Mouse (Mus musculus) midbrain, embryonic 11.5 days (tissue): Measurements from ENCODE around the gene AI661453. TPM values are rescaled to one million over a fixed set of nuclear protein-coding genes. Genes with fewer than 3 reads are reported as not detected.
"Not testable (repeated sequence)": the region's sequence is repeated elsewhere in the genome, so short reads cannot be mapped to it uniquely, and the experiment has no call there.

Source experiments
- ATAC-seq: fragments of 200-750 bp; cut with Nextera tagmentation; 2 replicates; pipeline ENCODE4 v1.8.0; 2017; ENCODE audit warnings: moderate TSS enrichment, moderate library complexity; ENCODE audit not compliant: low FRiP score
- DNase-seq: peaks from one replicate; pipeline ENCODE4 v3.0.0; 2015; ENCODE audit warnings: low spot score; ENCODE audit errors: missing footprints
- H3K27ac ChIP-seq: fragments of 300-500 bp; sonication (generic); 2 replicates; pipeline ENCODE4 v1.5.1; 2014; ENCODE audit warnings: low read depth, low read length
- H3K27me3 ChIP-seq: fragments of 300-500 bp; sonication (generic); 2 replicates; pipeline ENCODE4 v1.6.1; 2014; ENCODE audit warnings: mild to moderate bottlenecking, low read length, moderate library complexity, mixed read lengths; ENCODE audit not compliant: control insufficient read depth, insufficient read depth
- H3K36me3 ChIP-seq: fragments of 300-500 bp; sonication (generic); 2 replicates; pipeline ENCODE4 v1.6.1; 2014; ENCODE audit warnings: mild to moderate bottlenecking, low read length, moderate library complexity, mixed read lengths; ENCODE audit not compliant: control insufficient read depth, insufficient read depth
- H3K4me1 ChIP-seq: fragments of 300-500 bp; sonication (generic); 2 replicates; pipeline ENCODE4 v1.6.1; 2014; ENCODE audit warnings: low read length; ENCODE audit not compliant: control insufficient read depth, insufficient read depth
- H3K4me2 ChIP-seq: fragments of 300-500 bp; sonication (generic); 2 replicates; pipeline ENCODE4 v1.6.1; 2014; ENCODE audit warnings: mild to moderate bottlenecking, moderate library complexity
- H3K4me3 ChIP-seq: fragments of 300-500 bp; sonication (generic); 2 replicates; pipeline ENCODE4 v1.5.1; 2014; ENCODE audit warnings: low read depth, low read length
- H3K9ac ChIP-seq: fragments of 300-500 bp; sonication (generic); 2 replicates; pipeline ENCODE4 v1.6.1; 2014; ENCODE audit warnings: low read length
- H3K9me3 ChIP-seq: fragments of 300-500 bp; sonication (generic); 2 replicates; pipeline ENCODE4 v1.6.1; 2016; ENCODE audit warnings: low read length; ENCODE audit not compliant: control insufficient read depth
- WGBS: fragments of 180-500 bp; shearing (Covaris S2); extraction: QIAGEN DNeasy Blood & Tissue Kit; methylation state at CpG from one replicate; pipeline ENCODE4 v1.1.7; 2014; 5-methylcytosine and 5-hydroxymethylcytosine counted together
- polyA plus RNA-seq: library from polyadenylated mRNA; unstranded; fragments of >200 nt; fragmentation: Nextera tagmentation; extraction: Ambion mirVana; gene quantifications from 2 replicates; pipeline ENCODE4 v1.2.1, GENCODE M21; 2014

Gene AI661453
- polyA plus RNA-seq, 1 experiment from 2014 or later = 0.07 TPM

DNA sequence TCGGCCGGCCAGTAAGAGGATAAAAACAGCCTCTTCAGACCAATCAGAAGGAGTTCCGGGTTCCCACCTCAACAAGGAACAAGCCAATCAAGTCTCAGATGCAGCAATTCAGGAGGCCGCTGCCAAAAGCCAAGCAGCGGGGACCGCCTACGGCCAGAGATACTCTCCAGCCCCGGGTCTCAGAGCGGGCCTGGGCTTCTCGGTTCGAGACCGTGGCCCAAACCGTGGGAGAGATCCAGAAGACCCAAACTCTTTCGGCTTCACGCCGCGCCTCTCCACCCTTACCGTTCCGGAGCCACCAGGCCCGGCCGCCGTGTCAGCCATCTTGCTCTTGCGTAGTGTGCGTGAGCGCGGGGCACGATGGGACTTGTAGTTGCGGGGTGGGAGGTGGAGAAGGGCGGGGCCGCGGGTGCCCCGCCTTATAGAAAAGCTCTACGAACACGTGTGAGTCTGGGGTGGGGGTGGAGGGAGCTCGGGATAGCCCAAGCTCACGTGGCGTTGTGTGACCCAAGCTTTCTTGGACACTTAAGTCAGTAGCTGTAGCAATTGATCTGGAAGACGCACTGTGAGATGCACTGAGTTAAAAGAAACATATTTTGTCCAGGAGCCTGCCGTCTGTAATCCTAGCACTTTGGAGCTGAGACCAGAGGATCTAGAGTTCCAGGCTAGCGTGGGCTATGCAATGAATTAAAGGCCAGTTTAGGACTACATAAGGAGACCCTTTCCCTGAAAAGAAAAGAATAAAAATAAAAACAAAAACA lies 65.7 kb downstream of the AI661453 start, which contains the start of gene Taf8:
Gene Taf8, minus strand, starts transcription at position 347 of the 761 bp plus-strand sequence.
- Histone ChIP-seq H3K4me3 (peak within 1 kb of the TSS; percentile 73), H3K36me3 (peaks cover 6% of the 10 kb centered on the region; the same call in 1 of the 2 replicates), H3K9ac (peak within 1 kb of the TSS; percentile 86), H3K4me1 (peaks cover 17% of the 10 kb centered on the region), H3K27me3 (no peaks in the 10 kb centered on the region), H3K4me2 (peak within 1 kb of the TSS; percentile 70), H3K9me3 (no peaks in the 10 kb centered on the region), H3K27ac (peak within 1 kb of the TSS; percentile 35; the same call in 1 of the 2 replicates)
- 3% methylated on average over 40 of the region's 40 CpGs for WGBS
- peak; percentile 99 for DNase-seq
- ATAC-seq = peak; percentile 96

DNA sequence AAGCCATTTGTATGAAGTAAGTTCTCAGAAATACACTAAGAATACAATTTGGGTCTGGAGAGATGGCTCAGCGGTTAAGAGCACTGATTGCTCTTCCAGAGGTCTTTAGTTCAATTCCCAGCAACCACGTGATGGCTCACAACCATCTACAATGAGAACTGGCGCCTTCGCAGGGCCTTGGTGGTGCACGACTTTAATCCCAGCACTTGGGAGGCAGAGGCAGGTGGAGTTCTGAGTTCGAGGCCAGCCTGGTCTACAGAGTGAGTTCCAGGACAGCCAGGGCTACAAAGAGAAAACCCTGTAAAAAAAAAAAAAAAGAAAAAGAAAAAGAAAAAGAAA lies 66.3 kb downstream of the AI661453 start:
- WGBS = 75% methylated on average over 6 of the region's 6 CpGs
- H3K27me3 ChIP-seq, H3K27ac ChIP-seq, H3K36me3 ChIP-seq, H3K4me3 ChIP-seq, DNase-seq, H3K4me2 ChIP-seq, ATAC-seq, H3K9me3 ChIP-seq: not testable (repeated sequence)
- peaks cover 17% of the 10 kb centered on the region for H3K4me1 ChIP-seq
- H3K9ac ChIP-seq = 0 out of 2 replicates have a peak overlapping the region, but pooled peaks have one; percentile 4

DNA sequence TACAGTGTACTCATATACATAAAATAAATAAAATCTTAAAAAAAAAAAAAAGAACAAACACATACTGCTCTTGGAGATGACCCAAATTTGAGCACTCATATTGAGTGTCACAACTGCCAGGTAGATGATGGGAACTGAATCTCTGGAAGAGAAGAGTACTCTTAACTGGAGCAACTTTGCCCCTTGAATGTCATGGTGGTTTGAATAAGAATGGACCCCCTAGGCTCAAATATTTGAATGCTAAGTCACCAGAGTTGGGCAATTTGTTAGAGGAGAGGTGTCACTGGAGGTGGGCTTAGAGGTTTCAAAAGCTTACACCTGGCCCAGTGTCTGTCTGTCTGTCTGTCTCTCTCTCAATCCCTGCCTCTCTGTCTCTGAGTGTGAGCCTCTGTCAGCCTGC lies 67.3 kb downstream of the AI661453 start:
- Histone ChIP-seq H3K4me1 (peaks cover 17% of the 10 kb centered on the region), H3K9me3 (no peaks in the 10 kb centered on the region), H3K27me3 (no peaks in the 10 kb centered on the region), H3K27ac (no peak overlapping the region), H3K4me3 (no peak overlapping the region), H3K4me2 (no peak overlapping the region), H3K9ac (no peak overlapping the region), H3K36me3 (no peaks in the 10 kb centered on the region)
- DNase-seq (no peak), ATAC-seq (no peak)

DNA sequence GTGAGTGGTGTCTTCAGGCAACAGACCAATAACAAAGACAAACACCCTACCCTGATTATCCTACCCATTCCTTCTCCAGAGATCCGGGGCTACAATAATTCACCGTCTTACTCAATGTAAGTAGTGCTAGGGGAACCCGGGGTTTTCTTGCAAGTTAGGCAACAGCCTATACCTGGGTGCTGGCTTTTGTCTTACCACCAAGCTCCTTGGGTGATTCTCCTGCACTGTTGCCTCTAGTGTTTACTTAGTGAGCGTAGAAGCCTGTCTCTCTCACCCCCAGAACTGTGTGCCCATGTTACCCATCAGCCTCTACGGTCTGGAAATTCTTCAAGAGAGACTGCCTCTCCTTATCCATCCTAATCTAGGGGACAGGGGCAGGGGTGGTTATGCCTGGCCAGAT lies 67.8 kb downstream of the AI661453 start:
- 74% methylated on average over 5 of the region's 5 CpGs for WGBS
- ATAC-seq (no peak), DNase-seq (peak; percentile 86)
- no peaks in the 10 kb centered on the region for H3K27me3 ChIP-seq
- H3K4me2 ChIP-seq = peak overlapping the region; percentile 69
- H3K9me3 ChIP-seq = no peaks in the 10 kb centered on the region
- H3K27ac ChIP-seq = no peak overlapping the region
- H3K9ac ChIP-seq = no peak overlapping the region
- no peak overlapping the region for H3K4me3 ChIP-seq
- peaks cover 17% of the 10 kb centered on the region for H3K4me1 ChIP-seq
- H3K36me3 ChIP-seq = no peaks in the 10 kb centered on the region

DNA sequence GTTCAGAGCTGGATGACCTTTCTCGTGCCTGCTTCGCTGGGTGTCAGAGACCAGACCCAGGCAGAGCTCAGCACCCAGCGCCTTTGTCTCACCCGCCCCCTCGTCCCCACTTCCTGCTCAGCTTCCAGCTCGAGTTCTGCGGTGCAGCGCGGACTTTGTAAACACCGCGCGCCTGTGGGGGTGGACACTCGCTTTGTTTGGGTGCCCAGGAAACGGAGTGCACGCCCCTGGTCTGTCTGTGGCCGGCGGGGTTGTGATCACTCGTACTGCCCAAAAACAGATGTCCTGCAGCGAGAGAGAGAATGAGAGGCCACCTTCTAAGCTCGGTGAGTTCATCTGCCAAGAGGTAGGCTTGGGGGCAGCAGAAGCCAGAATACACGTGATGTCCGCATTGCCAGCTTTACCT lies 68.5 kb downstream of the AI661453 start, which contains the start of gene Ccnd3:
Gene Ccnd3, plus strand, starts transcription at position 111 of the 406 bp plus-strand sequence.
- Histone ChIP-seq H3K4me1 (peaks cover 17% of the 10 kb centered on the region), H3K27me3 (no peaks in the 10 kb centered on the region), H3K9ac (peak within 1 kb of the TSS; percentile 69), H3K36me3 (no peaks in the 10 kb centered on the region), H3K9me3 (no peaks in the 10 kb centered on the region), H3K4me2 (peak within 1 kb of the TSS; percentile 69), H3K27ac (peak within 1 kb of the TSS; percentile 44; the same call in 1 of the 2 replicates), H3K4me3 (peak within 1 kb of the TSS; percentile 32)
- ATAC-seq (no peak; the same call in 1 of the 2 replicates), DNase-seq (peak; percentile 90)
- WGBS = 1% methylated on average over 22 of the region's 22 CpGs

DNA sequence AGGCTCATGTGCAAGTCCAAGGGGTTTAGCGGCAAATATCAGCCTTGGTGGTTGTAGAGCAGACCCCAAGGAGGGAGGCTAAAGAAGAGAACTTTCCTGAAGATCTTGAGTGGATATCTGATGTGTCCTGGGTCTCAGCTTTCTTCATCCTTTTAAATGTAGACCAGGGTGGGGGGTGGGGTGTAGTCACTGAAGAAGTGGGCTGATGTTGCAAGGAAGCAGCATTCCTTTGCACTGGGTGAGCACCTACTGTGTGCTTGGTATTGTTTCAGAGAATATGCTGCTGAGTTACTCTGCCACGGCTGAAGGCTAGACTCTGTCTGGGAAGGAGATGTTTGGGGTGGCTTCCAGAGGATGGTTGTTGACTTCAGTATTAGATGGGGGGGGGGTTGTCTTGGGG lies 69.2 kb downstream of the AI661453 start:
- Histone ChIP-seq H3K9me3 (no peaks in the 10 kb centered on the region), H3K4me1 (peaks cover 17% of the 10 kb centered on the region), H3K27ac (no peak overlapping the region), H3K4me3 (peak overlapping the region; percentile 32; the same call in 1 of the 2 replicates), H3K36me3 (no peaks in the 10 kb centered on the region), H3K9ac (peak overlapping the region; percentile 69; the same call in 1 of the 2 replicates), H3K4me2 (peak overlapping the region; percentile 69), H3K27me3 (no peaks in the 10 kb centered on the region)
- no peak for ATAC-seq
- 66% methylated on average over 2 of the region's 2 CpGs for WGBS
- no peak for DNase-seq

DNA sequence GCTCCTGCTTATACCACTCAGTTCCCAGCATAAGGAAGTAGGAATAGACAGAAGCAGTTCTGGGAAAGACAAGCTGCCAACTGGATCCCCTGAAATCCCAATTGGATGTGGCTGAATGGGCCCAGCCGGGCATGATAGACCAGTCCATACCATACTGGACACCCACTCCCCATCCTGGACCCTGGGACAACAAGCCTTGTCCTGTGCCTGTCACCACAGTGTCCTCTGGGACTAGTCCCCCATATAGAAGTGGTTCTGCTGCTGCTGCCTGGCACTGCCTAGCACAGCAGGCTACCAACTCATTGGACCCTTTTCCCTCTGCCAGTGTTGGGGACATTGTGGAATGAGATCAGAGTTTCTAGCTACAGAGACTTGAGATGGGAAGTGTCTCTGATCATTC lies 69.6 kb downstream of the AI661453 start:
- DNase-seq (no peak), ATAC-seq (no peak)
- Histone ChIP-seq H3K27ac (no peak overlapping the region), H3K4me3 (no peak overlapping the region), H3K4me1 (peaks cover 16% of the 10 kb centered on the region), H3K4me2 (no peak overlapping the region), H3K9ac (no peak overlapping the region), H3K9me3 (no peaks in the 10 kb centered on the region), H3K27me3 (no peaks in the 10 kb centered on the region), H3K36me3 (no peaks in the 10 kb centered on the region)
- 90% methylated on average over 1 of the region's 1 CpGs for WGBS

DNA sequence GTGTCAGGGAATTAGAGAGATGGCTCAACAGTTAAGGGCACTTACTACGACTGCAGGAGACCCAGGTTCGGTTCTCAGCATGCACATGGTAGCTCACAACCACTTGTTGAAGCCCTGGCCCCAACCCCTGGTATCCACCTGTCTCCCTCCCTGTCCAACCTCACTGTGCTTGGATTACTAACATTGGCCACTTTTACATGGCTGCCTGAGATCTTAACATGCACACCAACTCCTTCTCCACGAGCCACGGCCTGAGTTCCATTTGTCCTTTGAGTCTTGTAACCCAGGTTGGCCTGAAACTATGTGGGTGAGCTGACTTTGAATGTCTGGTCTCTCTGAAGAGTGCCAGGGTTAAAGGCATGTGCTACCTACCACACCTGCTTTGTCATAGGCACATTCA lies 70.3 kb downstream of the AI661453 start:
- 94% methylated on average over 4 of the region's 4 CpGs for WGBS
- H3K9ac ChIP-seq = no peak overlapping the region
- no peak for ATAC-seq
- H3K27ac ChIP-seq = no peak overlapping the region
- H3K4me1 ChIP-seq = peaks cover 15% of the 10 kb centered on the region
- H3K4me3 ChIP-seq = no peak overlapping the region
- no peaks in the 10 kb centered on the region for H3K36me3 ChIP-seq
- no peak for DNase-seq
- no peaks in the 10 kb centered on the region for H3K9me3 ChIP-seq
- H3K4me2 ChIP-seq = no peak overlapping the region
- H3K27me3 ChIP-seq = no peaks in the 10 kb centered on the region

DNA sequence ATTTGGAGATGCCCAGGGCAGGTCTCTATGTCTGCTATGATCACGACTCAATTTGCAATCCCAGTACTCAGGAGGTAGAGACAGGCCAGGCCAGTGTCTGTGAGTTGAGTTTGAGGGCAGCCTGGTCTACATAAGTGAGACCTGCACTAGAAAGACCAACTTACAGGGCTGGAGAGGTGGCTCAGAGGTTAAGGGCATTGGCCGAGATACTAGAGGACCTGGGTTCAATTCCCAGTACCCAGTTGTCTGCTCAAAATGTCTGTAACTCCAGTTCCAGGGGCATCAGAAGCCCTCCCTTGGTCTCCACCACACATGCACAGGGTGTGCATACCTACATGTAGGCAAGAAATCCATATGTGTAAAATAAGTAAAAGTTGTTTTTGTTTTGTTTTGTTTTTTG lies 71.1 kb downstream of the AI661453 start:
- Histone ChIP-seq H3K9me3 (no peaks in the 10 kb centered on the region), H3K4me2 (no peak overlapping the region), H3K4me3 (no peak overlapping the region), H3K27ac (no peak overlapping the region), H3K9ac (no peak overlapping the region), H3K27me3 (no peaks in the 10 kb centered on the region), H3K4me1 (peaks cover 15% of the 10 kb centered on the region), H3K36me3 (no peaks in the 10 kb centered on the region)
- DNase-seq (no peak), ATAC-seq (no peak)
- WGBS = 84% methylated on average over 2 of the region's 2 CpGs
